Mouse (Mus musculus): ENCODE measurements around the gene Ssrp1.

DNA sequence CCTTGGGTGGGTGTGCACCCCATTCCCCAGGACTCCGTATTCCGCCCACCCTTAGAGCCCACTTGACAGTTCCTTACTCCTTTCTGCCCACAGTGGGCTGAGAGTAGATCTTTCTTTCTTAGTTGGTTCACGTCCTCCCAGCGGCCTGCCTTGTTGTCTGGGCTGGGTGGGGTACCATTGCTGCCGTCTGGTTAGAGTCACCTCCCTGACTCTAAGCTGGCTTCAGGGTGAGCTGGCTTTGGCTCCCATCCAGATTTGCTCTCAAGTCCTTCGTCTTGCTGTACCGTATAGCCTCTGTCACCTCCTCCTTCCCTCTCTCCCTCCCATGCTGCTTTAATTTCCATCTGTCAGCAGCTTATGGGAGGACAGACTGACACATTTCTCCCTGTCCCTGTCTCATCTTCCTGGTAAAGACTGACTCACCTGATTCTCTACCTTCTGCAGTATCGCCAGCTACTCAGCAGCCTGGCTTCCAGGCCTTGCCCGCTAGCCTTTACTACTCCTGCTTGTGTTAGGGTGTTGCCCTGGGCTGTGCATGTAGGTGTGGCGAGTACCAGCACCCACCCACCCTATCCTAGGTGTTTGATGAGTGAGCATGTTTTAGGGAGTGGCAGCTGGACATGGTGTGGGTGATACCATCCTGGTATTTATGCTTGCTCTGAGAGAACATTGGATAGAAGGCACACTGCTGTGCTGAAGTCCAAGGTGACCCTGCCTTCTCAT is 31.0 kb downstream of the Ssrp1 start:
- no peak for TF ChIP-seq POLR2A (IDR thresholded peaks at IDR 0.05; ENCODE audit: borderline replicate concordance, extremely low read depth, insufficient read depth, insufficient read length, poor library complexity, severe bottlenecking)
- TF ChIP-seq CTCF (IDR thresholded peaks at IDR 0.05; ENCODE audit: borderline replicate concordance, extremely low read depth, insufficient read depth, insufficient read length) = no peak
